Mouse (Mus musculus) ZHBTc4 (cell line): ENCODE data around the gene Slit3.

ENCODE experiments used
- DNase-seq: peaks from one replicate; pipeline ENCODE4 v3.0.0-alpha.2; 2011; ENCODE audit warnings: low read depth, low spot score

Gene Slit3

GRCm38 (mm10) chr11:35403516-35403915 is 282.5 kb downstream of the Slit3 start:
- DNase-seq = no peak

GRCm38 (mm10) chr11:35406045-35406444 is 285.0 kb downstream of the Slit3 start:
- no peak for DNase-seq

- DNase-seq = no peak
Measured at GRCm38 (mm10) chr11:35406522-35406921, 285.5 kb downstream of the Slit3 start.

- DNase-seq = peak; percentile 94
Measured at GRCm38 (mm10) chr11:35407341-35408154, 286.5 kb downstream of the Slit3 start.

GRCm38 (mm10) chr11:35410431-35410830 is 289.4 kb downstream of the Slit3 start:
- DNase-seq = no peak

- peak; percentile 33 for DNase-seq
Measured at GRCm38 (mm10) chr11:35415768-35416401, 294.9 kb downstream of the Slit3 start.

- no peak for DNase-seq
Measured at GRCm38 (mm10) chr11:35416402-35417093, 295.5 kb downstream of the Slit3 start.

GRCm38 (mm10) chr11:35417911-35418552 is 297.0 kb downstream of the Slit3 start:
- DNase-seq = peak; percentile 85

GRCm38 (mm10) chr11:35419013-35419412 is 298.0 kb downstream of the Slit3 start:
- peak; percentile 44 for DNase-seq

GRCm38 (mm10) chr11:35421728-35422127 is 300.7 kb downstream of the Slit3 start:
- DNase-seq = no peak

GRCm38 (mm10) chr11:35428036-35428435 is 307.0 kb downstream of the Slit3 start:
- no peak for DNase-seq

- no peak for DNase-seq
Measured at GRCm38 (mm10) chr11:35431130-35431529, 310.1 kb downstream of the Slit3 start.

- no peak for DNase-seq
Measured at GRCm38 (mm10) chr11:35437510-35437909, 316.5 kb downstream of the Slit3 start.

GRCm38 (mm10) chr11:35440186-35440585 is 319.2 kb downstream of the Slit3 start:
- no peak for DNase-seq

- DNase-seq = peak; percentile 65
Measured at GRCm38 (mm10) chr11:35444489-35445100, 323.6 kb downstream of the Slit3 start.

GRCm38 (mm10) chr11:35447951-35448350 is 326.9 kb downstream of the Slit3 start:
- no peak for DNase-seq

GRCm38 (mm10) chr11:35449199-35449598 is 328.2 kb downstream of the Slit3 start:
- DNase-seq = no peak

GRCm38 (mm10) chr11:35451636-35452035 is 330.6 kb downstream of the Slit3 start:
- peak; percentile 84 for DNase-seq

- DNase-seq = peak; percentile 69
Measured at GRCm38 (mm10) chr11:35452413-35452812, 331.4 kb downstream of the Slit3 start.

- no peak for DNase-seq
Measured at GRCm38 (mm10) chr11:35454191-35454725, 333.2 kb downstream of the Slit3 start.

GRCm38 (mm10) chr11:35454781-35455180 is 333.8 kb downstream of the Slit3 start:
- no peak for DNase-seq
